Mouse (Mus musculus) monocyte, adult 5-6 weeks (primary cell): ENCODE results near the gene Atrnl1. TPM values are rescaled to one million over a fixed set of nuclear protein-coding genes. Genes with fewer than 3 reads are reported as not detected.

Experiments used
- ATAC-seq: fragments of 153-309, 156-312 bp; replicated peaks from 2 replicates; pipeline ENCODE4 v1.8.0; 2017; ENCODE audit warnings: mild to moderate bottlenecking; ENCODE audit not compliant: low TSS enrichment, insufficient number of reproducible peaks, severe bottlenecking, poor library complexity, low FRiP score
- total RNA-seq: library from RNA; stranded (forward); fragments of 200-1000, 200-491, 200-594 nt; gene quantifications from 3 replicates; pipeline ENCODE4 v1.2.3, GENCODE M21; 2017

The Atrnl1 gene
- 1.0 to 3.8 TPM (median 1.6 TPM) in 3 replicates for total RNA-seq

- peak; percentile 29; the same call in 1 of the 2 replicates for ATAC-seq
Observed at GRCm38 (mm10) chr19:57610476-57611261, at the start of gene Atrnl1. Gene Atrnl1 (plus strand): TSS chr19:57611034.

DNA sequence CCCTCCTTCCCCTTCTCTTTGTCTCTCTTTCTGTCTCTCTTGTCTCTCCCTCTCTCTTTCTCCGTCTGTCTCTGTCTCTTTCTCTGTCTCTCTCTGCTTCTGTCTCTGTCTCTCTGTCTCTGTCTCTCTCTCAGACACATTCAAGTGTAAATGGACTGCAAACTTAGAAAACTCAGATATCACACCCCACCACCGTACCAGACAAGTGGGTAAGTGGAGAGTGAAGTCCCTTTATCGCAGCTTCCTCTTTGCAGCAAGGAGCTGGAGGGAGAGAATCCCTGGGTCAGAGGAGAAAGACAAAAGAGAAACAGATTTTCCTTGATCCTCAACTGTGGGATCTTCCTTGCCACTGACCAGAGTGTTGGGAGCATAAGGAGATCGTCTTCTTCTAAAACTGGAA is 49.3 kb upstream of the Atrnl1 start:
- no peak for ATAC-seq

DNA sequence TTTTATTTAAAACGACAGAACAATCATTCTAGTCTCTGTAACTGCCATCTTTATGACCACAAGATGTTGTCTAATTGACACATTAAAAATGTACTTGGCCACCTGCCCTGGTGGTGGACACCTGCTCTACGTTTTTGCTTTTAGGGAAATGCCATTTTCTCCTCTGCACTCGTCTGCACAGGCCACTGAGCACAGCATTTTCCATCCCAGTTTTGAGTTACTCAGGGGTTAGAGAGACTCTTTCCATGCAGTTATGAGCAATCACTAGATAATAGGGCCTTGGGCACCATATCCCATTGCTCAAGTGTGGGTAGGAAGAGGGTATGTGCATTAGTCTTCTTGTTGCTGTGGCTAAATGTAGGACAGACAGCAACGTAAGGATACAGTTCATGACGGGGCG is 41.8 kb upstream of the Atrnl1 start:
- no peak for ATAC-seq

GRCm38 (mm10) chr19:57572360-57573237 is 38.2 kb upstream of the Atrnl1 start:
- ATAC-seq = no peak

DNA sequence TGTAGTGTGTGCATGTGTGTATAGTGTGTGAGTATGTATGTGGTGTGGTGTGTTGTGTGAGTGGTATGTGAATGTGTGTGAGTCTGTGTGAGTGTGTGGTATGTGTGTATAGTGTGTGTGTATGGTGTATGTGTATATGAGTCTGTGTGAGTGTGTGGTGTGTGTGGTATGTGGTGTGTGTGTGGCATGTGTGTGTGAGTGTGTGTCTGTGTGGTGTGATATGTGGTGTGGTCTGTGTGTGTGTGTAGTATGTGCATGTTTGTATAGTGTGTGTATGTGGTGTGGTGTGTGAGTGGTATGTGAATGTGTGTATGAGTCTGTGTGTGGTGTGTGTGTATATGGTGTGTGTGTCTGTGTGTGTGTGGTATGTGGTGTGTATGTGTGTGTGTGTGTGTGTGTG is 37.4 kb upstream of the Atrnl1 start:
- no peak for ATAC-seq

GRCm38 (mm10) chr19:57575027-57575426 is 35.8 kb upstream of the Atrnl1 start:
- no peak for ATAC-seq

- ATAC-seq = no peak
Observed at GRCm38 (mm10) chr19:57576836-57577235, 34.0 kb upstream of the Atrnl1 start.

GRCm38 (mm10) chr19:57577256-57577655 is 33.6 kb upstream of the Atrnl1 start:
- ATAC-seq = no peak

DNA sequence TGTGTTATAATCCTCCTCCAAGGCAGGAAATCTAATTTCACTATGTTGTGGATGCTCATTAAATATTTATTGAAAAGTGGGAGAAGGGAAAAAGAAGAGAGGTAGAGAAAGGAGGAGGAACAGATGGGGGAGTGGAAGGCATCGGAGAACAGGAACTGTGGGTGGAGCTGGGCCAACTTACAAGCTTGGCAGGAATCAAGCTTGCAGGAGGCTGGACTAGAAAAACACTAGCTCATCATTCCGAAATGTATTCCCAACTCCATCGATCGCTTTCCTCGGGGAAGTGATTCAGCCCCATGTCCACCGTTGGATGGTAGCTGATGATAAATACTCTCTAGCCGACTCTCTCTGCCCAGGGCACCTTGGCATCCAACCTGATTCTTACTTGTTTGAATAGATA is 29.9 kb upstream of the Atrnl1 start:
- ATAC-seq = no peak

DNA sequence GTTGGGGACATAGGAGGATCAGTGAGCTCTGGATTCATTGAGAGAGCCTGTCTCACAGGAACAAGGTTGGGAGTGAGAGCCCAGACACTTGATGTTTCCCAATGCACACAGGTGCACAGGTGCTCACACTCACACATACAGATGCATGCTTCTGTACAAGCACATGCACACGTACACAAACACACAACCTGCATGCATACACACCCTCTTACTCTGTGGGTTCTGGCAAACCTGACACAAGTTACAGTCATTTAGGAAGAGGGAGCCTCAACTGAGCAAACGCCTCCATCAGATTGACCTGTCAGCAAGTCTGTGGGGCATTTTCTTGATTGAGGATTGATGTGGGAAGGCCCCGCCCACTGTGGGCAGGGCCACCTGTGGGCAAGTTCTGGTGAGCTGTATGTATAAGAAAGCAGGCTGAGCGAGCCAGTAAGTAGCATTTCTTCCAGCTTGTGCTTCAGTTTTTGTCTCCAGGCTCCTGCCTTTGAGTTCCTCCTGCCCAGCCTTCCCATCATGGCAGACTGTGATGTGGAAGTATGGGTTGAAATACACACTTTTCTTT is 25.5 kb upstream of the Atrnl1 start:
- no peak for ATAC-seq

GRCm38 (mm10) chr19:57586172-57586571 is 24.7 kb upstream of the Atrnl1 start:
- no peak for ATAC-seq

DNA sequence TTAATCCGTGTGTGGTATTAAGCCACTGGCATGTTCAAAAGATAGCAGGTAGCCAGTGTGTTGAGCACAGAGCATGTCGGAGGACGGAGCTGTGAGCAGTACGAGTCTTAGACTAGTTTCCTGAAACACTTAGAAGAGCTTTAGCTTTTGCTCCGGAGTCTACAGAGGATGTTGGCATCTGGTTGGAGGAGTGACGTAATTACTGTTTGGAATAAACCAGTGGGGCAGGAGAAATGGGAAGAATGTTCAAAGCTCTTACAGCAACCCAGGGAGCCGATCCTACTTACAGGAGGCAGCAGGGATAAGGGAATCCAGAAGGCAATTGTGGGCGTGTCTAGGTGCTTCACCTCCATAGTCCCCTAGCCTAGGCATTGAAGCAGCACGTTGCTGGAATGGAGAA is 21.3 kb upstream of the Atrnl1 start:
- ATAC-seq = no peak

- peak; percentile 73; the same call in 1 of the 2 replicates for ATAC-seq
Observed at GRCm38 (mm10) chr19:57590895-57591294, 19.9 kb upstream of the Atrnl1 start.

- no peak for ATAC-seq
Observed at GRCm38 (mm10) chr19:57591631-57592030, 19.2 kb upstream of the Atrnl1 start.

DNA sequence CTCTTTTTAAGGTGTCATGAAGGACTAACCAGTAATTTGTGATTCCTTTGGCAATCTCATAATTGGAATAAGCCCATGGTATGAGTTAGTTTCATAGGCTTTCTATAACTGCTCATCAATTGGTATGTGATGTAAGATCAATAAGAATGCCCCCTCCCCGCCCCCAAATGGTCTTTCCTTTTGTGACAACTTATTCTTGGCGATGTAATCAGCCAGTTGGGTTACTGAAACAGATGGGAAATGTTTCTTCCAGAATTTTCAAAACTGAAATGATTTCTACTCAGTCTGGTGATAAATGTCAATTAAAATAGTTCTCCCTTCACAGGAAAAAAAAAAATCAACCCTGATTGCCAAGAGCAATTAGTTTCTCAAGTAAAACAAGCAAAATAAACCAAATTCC is 18.5 kb upstream of the Atrnl1 start:
- no peak for ATAC-seq

GRCm38 (mm10) chr19:57599126-57599525 is 11.7 kb upstream of the Atrnl1 start:
- no peak for ATAC-seq

DNA sequence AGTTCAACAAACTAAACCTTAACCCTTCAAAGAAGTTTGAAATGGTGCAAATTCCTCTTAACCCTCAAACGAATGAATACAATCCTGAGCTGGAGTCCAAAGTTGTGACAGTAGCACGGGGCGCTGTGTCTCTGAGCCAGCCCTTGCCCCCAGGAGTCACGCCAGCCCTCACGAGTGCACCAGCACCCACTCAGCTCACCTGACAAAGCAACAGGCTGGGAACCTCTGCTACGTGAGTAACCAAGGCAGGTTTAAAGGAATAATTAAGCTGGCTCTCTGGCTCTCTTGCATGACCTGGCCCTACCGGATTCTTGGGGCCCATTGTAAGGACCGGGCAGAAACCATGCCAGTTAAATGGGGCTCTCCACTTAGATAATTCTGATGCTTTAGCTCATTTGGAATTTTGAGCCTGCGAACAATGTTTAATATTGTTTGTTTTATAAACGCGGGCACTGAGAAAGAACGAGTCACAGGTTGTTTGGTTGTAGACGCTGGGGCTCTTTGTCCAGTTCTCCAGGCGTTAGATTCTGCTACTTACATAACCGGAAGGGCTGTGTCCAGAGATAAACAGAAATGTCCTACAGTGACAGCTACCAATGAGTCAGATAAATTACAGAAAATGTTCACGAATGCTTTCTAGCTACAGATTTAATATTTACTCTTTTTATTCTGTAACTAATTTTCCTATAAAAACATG is 10.5 kb upstream of the Atrnl1 start:
- no peak for ATAC-seq

GRCm38 (mm10) chr19:57600930-57601328 is 9.9 kb upstream of the Atrnl1 start:
- no peak for ATAC-seq

DNA sequence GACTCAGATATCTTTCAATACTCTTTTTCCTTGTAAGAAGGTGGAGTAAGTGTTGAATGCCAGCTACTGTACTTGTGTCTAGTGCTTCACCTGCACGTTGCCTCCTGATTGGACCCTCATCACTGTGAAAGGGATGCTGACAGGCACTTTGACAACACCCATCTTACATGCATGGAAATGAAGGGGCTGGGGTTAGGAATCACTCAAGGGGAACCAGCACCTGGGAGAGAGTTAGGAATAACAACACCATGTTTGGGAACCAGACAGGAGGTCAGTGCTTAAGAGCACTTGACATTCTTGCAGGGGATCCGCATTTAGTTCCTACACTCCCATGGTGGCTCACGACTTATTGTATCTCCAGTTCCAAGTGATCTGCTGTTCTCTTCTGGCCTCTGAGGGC is 7.2 kb upstream of the Atrnl1 start:
- no peak for ATAC-seq
